Mouse (Mus musculus) ES-E14 (cell line): ENCODE data around the gene Sez6l2. TPM values are rescaled to one million over a fixed set of nuclear protein-coding genes. Genes with fewer than 3 reads are reported as not detected.

ENCODE experiments used
- DNase-seq: peaks from one replicate; pipeline ENCODE4 v3.0.0-alpha.2; 2013; ENCODE audit warnings: low read depth, low spot score
- H3K27ac ChIP-seq: 2 replicates; pipeline ENCODE4 v1.5.1; 2012; ENCODE audit warnings: low read depth, mild to moderate bottlenecking, low read length, moderate library complexity, mixed read lengths; ENCODE audit not compliant: poor library complexity, insufficient read depth, severe bottlenecking
- H3K36me3 ChIP-seq: 2 replicates; pipeline ENCODE4 v1.6.1; 2012; ENCODE audit warnings: mild to moderate bottlenecking, low read length, moderate library complexity, mixed read lengths; ENCODE audit not compliant: control insufficient read depth, poor library complexity, insufficient read depth, severe bottlenecking
- H3K4me1 ChIP-seq, 2 experiments: fragments of 150-350 bp in 1 of 2; sonication (generic) in 1 of 2; 2 replicates each; pipeline ENCODE4 v1.6.1; 2012; ENCODE audit warnings: low read length in 2 of 2, mild to moderate bottlenecking in 1 of 2, mixed read lengths in 1 of 2; ENCODE audit not compliant: control insufficient read depth in 2 of 2, insufficient read depth in 2 of 2, poor library complexity in 1 of 2
- H3K4me3 ChIP-seq, 2 experiments: fragments of 150-350 bp in 1 of 2; sonication (generic) in 1 of 2; 2 replicates each; pipeline ENCODE4 v1.5.1; 2012; ENCODE audit warnings: low read length in 2 of 2, low read depth in 1 of 2, mild to moderate bottlenecking in 1 of 2, mixed read lengths in 1 of 2; ENCODE audit not compliant: insufficient read depth in 1 of 2, poor library complexity in 1 of 2, severe bottlenecking in 1 of 2
- H3K9ac ChIP-seq: 2 replicates; pipeline ENCODE4 v1.6.1; 2012; ENCODE audit warnings: low read depth, mild to moderate bottlenecking, low read length, mixed read lengths; ENCODE audit not compliant: poor library complexity, insufficient read depth, severe bottlenecking
- H3K9me3 ChIP-seq: fragments of 150-350 bp; sonication (generic); 2 replicates; pipeline ENCODE4 v1.6.1; 2012; ENCODE audit warnings: low read depth, mild to moderate bottlenecking, low read length; ENCODE audit not compliant: control insufficient read depth, insufficient read depth
- CHD2 ChIP-seq: IDR thresholded peaks from 2 replicates; pipeline ENCODE4 v1.6.1; 2014; ENCODE audit warnings: mild to moderate bottlenecking, low read depth, low read length, inconsistent platforms
- HCFC1 ChIP-seq: IDR thresholded peaks from 2 replicates; pipeline ENCODE4 v1.6.1; 2012; ENCODE audit warnings: low read length, inconsistent platforms, borderline replicate concordance; ENCODE audit not compliant: insufficient read depth
- MAFK ChIP-seq: IDR thresholded peaks from 2 replicates; pipeline ENCODE4 v1.6.1; 2014; ENCODE audit warnings: mild to moderate bottlenecking, low read depth, low read length, inconsistent platforms; ENCODE audit not compliant: insufficient read depth
- ZC3H11A ChIP-seq: IDR thresholded peaks from 2 replicates; pipeline ENCODE4 v1.6.1; 2012; ENCODE audit warnings: low read depth, mild to moderate bottlenecking, inconsistent platforms, low read length, borderline replicate concordance
- ZNF384 ChIP-seq: IDR thresholded peaks from 2 replicates; pipeline ENCODE4 v1.6.1; 2012; ENCODE audit warnings: low read depth, low read length, inconsistent platforms
- in situ Hi-C, 2 experiments: fragments of 600-800 bp; cut with MboI; formaldehyde crosslinking; loops; one replicate each; pipeline ENCODE4 v1.15.1; 2025; ENCODE audit warnings: low sequenced_read_pairs in 2 of 2, inconsistent platforms in 1 of 2; ENCODE audit not compliant: unreplicated experiment in 2 of 2
- total RNA-seq: library from RNA; depleted of rRNA; stranded (reverse); fragments of 300-350 nt; gene quantifications from 2 replicates; pipeline ENCODE4 v1.2.3, GENCODE M21; 2012

The Sez6l2 gene
- total RNA-seq, 1 experiment, result 0.80 TPM

DNA sequence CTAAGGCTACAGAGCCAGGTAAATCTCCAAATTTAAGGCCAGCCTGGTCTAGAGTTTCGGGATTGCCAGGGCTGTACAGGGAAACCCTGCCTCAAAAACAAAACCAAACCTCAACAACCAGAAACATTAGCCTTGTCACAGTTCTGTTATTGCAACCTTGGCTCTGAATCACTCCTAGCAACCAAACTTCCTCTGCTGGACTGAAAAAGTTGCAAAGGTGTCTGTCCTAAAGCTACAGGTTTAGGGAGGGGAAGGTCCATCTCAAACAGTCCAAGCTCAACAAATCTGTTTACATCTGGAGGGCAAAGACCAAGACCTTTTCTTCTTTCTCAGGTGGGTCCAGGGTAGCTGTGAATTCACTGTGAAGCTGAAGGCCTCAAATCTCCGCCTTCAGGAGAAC, 60.7 kb downstream of the Sez6l2 start:
- Histone ChIP-seq H3K36me3 (peaks cover 12% of the 10 kb centered on the region), H3K4me1 (peaks cover 2 to 23% of the 10 kb centered on the region in 2 experiments; a peak in 3 of 4 replicates), H3K4me3 (no peak overlapping the region), H3K27ac (no peak overlapping the region), H3K9ac (no peak overlapping the region), H3K9me3 (no peaks in the 10 kb centered on the region)
- in situ Hi-C loops, result no loop called here
- no peak for DNase-seq
- TF ChIP-seq HCFC1 (no peak), ZC3H11A (no peak), ZNF384 (no peak), CHD2 (no peak), MAFK (no peak)

GRCm38 (mm10) chr7:127011717-127012116, 61.4 kb downstream of the Sez6l2 start:
- no peak overlapping the region for H3K4me3 ChIP-seq

DNA sequence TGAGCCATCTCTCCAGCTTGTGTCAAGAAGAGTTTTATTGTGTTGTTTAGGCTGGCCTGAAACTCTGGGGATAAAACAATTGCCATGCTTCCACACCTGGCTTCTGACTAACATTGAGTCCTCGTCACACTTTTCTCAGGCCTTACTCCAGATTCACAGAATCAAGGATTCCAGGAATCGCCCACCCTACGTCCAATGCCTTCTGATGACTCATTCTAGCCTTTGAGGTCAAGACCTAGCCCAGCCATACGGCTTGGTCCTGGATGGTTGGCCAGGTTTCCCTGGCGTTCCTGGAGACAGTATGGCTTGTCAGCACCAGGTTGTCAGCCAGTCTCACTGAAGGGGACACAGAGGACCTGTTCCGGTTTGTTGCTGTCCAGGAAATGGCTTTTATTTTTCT, 62.0 kb downstream of the Sez6l2 start:
- H3K9ac ChIP-seq, result no peak overlapping the region
- H3K9me3 ChIP-seq, result no peaks in the 10 kb centered on the region
- TF ChIP-seq ZNF384 (no peak), HCFC1 (no peak), CHD2 (no peak), MAFK (no peak), ZC3H11A (no peak)
- in situ Hi-C loops, result no loop called here
- H3K27ac ChIP-seq, result no peak overlapping the region
- DNase-seq, result no peak
- no peak overlapping the region for H3K4me3 ChIP-seq
- H3K36me3 ChIP-seq, result peaks cover 12% of the 10 kb centered on the region
- H3K4me1 ChIP-seq, result peaks cover 2 to 21% of the 10 kb centered on the region in 2 experiments; a peak in 3 of 4 replicates

More at GRCm38 (mm10) chr7:127011717-127012116, 61.4 kb downstream of the Sez6l2 start:
- Histone ChIP-seq H3K4me1 (peaks cover 2 to 23% of the 10 kb centered on the region in 2 experiments; a peak in 3 of 4 replicates), H3K9ac (no peak overlapping the region), H3K27ac (no peak overlapping the region), H3K36me3 (peaks cover 12% of the 10 kb centered on the region), H3K9me3 (no peaks in the 10 kb centered on the region)
- DNase-seq, result no peak
- TF ChIP-seq CHD2 (no peak), ZNF384 (no peak), MAFK (no peak), ZC3H11A (no peak), HCFC1 (no peak)
- in situ Hi-C loops, result no loop called here

- H3K9me3 ChIP-seq, result no peaks in the 10 kb centered on the region
- TF ChIP-seq CHD2 (no peak), ZC3H11A (no peak), ZNF384 (no peak), HCFC1 (no peak), MAFK (no peak)
- no peak for DNase-seq
- in situ Hi-C loops, result no loop called here
- peaks cover 2 to 18% of the 10 kb centered on the region in 2 experiments; a peak in 3 of 4 replicates for H3K4me1 ChIP-seq
- H3K27ac ChIP-seq, result no peak overlapping the region
- peaks cover 12% of the 10 kb centered on the region for H3K36me3 ChIP-seq
- H3K4me3 ChIP-seq, result no peak overlapping the region
- no peak overlapping the region for H3K9ac ChIP-seq
These were observed 62.5 kb downstream of the Sez6l2 start for GRCm38 (mm10) chr7:127012845-127013244.

DNA sequence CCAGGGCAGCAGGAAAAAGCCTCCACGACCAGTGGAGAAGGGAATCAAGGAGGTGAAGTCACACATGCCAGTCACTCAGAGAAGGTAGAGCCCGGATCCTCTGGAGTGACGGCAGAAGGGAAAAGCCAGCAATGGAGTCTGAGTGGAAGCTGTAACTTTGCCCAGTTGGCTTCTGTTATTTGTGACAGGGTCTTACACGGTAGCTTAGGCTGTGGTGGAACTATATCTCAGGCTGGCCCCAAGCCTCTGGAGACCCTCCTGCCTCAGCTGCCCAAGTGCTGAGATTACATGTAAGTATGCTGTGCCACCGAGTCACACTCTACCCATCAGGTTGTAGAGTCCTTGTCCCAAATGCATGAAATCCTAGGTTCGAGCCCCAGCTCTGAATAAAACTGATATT, 63.0 kb downstream of the Sez6l2 start:
- in situ Hi-C loops, result no loop called here
- TF ChIP-seq MAFK (no peak), ZC3H11A (no peak), ZNF384 (no peak), CHD2 (no peak), HCFC1 (no peak)
- no peak for DNase-seq
- Histone ChIP-seq H3K9me3 (no peaks in the 10 kb centered on the region), H3K27ac (no peak overlapping the region), H3K4me1 (peaks cover 2 to 14% of the 10 kb centered on the region in 2 experiments; a peak in 3 of 4 replicates), H3K9ac (no peak overlapping the region; the same call in 1 of the 2 replicates), H3K4me3 (no peak overlapping the region), H3K36me3 (peaks cover 12% of the 10 kb centered on the region)
